Mouse (Mus musculus) megakaryocyte progenitor cell, adult 5-6 weeks (primary cell): ENCODE data around the gene Ptp4a2. TPM values are rescaled to one million over a fixed set of nuclear protein-coding genes. Genes with fewer than 3 reads are reported as not detected.

Experiments used
- ATAC-seq: replicated peaks from 2 replicates; pipeline ENCODE4 v1.8.0; 2016; ENCODE audit warnings: mild to moderate bottlenecking, moderate TSS enrichment, inconsistent platforms; ENCODE audit not compliant: poor library complexity
- total RNA-seq, 2 experiments: library from RNA; stranded (forward) in 1 of 2; stranded (reverse) in 1 of 2; fragments of 157-497, 149-512 nt in 1 of 2; fragments of 200-1000 nt in 1 of 2; gene quantifications; 2 replicates each; pipeline versions ENCODE4 v1.2.3 to v1.2.4; 2015 to 2017

Ptp4a2 gene
- total RNA-seq, 2 experiments from 2014 or later, result 303 to 310 TPM

DNA sequence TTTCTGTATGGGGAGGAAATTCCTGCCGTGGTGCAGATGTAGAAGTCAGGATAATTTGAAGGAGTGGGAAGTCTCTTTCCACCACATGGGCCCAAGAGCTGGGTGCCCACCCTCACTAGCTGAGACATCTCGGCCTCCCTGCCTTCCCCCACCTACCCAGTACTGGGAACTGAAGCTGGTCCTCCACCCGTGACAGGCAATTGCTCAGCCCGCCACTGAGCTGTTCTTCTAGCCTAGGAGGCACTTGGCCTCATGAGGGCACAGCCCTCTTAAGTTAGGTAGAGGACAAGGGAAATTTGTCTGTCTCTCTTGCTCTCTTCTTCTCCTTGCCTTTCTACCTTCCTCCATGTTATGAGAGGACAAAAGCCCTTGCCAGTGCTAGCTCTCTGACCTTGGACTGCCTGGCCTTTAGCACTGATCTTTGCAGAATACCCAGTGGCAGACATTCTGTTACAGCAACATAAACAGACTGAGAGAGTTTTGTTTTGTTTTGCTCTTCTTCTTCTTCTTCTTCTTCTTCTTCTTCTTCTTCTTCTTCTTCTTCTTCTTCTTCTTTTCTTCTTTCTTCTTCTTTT, 68.3 kb downstream of the Ptp4a2 start:
- no peak for ATAC-seq

- no peak for ATAC-seq
Observed at GRCm38 (mm10) chr4:129880615-129881014, 69.6 kb downstream of the Ptp4a2 start.

- ATAC-seq, result no peak
Observed at GRCm38 (mm10) chr4:129881661-129882060, 70.6 kb downstream of the Ptp4a2 start.

DNA sequence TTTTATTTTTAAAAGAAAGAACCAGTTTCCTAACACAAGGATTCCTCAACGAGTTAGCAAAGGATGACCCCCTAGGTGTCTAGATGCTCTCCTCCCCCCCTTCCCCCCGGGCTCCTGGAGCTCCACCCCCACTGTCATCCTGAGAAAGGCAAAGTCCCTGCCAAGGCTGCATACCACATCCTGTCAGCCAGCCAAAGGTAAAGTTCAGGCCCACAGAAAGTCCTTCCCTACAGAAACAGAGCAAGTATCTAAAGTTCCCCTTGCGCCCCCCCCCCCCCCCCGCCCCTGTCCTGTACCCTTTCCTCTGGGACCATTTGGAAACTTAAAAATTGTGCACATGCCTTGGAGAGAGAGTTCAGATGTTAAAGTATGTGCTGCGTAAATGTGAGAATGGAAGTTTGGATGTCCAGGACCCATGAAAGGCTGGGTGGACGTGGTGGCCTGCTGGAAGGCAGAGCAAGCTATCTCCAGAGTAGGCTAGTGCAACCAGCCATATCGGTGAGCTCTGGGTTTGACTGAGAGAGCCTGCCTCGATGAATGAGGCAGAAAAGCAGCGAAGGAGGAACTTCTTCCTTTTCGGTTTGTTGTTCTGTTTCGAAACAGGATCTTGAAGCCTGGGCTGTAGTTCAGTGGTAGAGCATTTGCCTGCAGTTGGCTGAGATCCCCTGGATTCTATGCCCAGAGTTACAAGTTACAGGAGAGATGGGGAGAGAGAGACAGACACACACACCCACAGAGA, 71.7 kb downstream of the Ptp4a2 start:
- ATAC-seq, result peak; percentile 88

GRCm38 (mm10) chr4:129884041-129884930, 73.3 kb downstream of the Ptp4a2 start:
- peak; percentile 40 for ATAC-seq

- no peak for ATAC-seq
Observed at GRCm38 (mm10) chr4:129889661-129890060, 78.6 kb downstream of the Ptp4a2 start.

GRCm38 (mm10) chr4:129890094-129890493, 79.1 kb downstream of the Ptp4a2 start:
- ATAC-seq, result no peak

DNA sequence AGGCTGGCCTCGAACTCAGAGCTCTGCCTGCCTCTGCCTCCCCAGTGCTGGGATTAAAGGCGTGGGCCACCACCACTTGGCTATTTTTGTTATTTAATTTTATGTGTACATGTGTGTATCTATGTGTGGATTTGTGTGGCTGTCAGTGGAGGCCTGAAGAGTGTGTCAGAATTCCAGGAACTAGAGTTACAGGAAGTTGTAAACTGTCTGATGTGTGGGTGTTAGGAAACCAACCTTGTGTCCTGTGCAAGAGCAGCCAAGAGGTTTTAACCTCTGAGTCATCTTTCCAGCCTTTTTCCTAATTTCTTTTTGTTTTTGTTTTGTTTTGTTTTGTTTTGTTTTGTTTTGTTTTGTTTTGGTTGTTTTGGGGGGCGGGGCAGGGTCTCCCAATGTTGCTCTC, 83.8 kb downstream of the Ptp4a2 start:
- ATAC-seq, result peak; percentile 66

- ATAC-seq, result peak; percentile 72
Observed at GRCm38 (mm10) chr4:129898815-129899214, 87.8 kb downstream of the Ptp4a2 start.

Other genes starting within 250 kb of the Ptp4a2 start
- gene Lck, start 237.6 kb upstream of the Ptp4a2 start, total RNA-seq (2015), result 1.2 and 2.7 TPM in 2 replicates
- 3.5 and 4.4 TPM in 2 replicates for gene Lck, start 237.6 kb upstream of the Ptp4a2 start, total RNA-seq (2017)
- not detected in 2 replicates for gene Fam167b, start 232.7 kb upstream of the Ptp4a2 start, total RNA-seq (2015)
- gene Fam167b, start 232.7 kb upstream of the Ptp4a2 start, total RNA-seq (2017), result not detected in 2 replicates
- gene Eif3i, start 210.6 kb upstream of the Ptp4a2 start, total RNA-seq (2015), result 405 and 434 TPM in 2 replicates
- 298 and 336 TPM in 2 replicates for gene Eif3i, start 210.6 kb upstream of the Ptp4a2 start, total RNA-seq (2017)
- gene Tmem234, start 210.6 kb upstream of the Ptp4a2 start, total RNA-seq (2015), result 97.2 and 104 TPM in 2 replicates
- gene Tmem234, start 210.6 kb upstream of the Ptp4a2 start, total RNA-seq (2017), result 100 and 123 TPM in 2 replicates
- 1.3 TPM in 1 of 2 replicates, not detected in the other for gene Dcdc2b, start 197.0 kb upstream of the Ptp4a2 start, total RNA-seq (2015)
- gene Dcdc2b, start 197.0 kb upstream of the Ptp4a2 start, total RNA-seq (2017), result 0.81 TPM in 1 of 2 replicates, not detected in the other
- gene Iqcc, start 192.1 kb upstream of the Ptp4a2 start, total RNA-seq (2015), result 11.3 and 17.5 TPM in 2 replicates
- gene Iqcc, start 192.1 kb upstream of the Ptp4a2 start, total RNA-seq (2017), result 16.8 and 17.9 TPM in 2 replicates
- 43.6 and 55.5 TPM in 2 replicates for gene Ccdc28b, start 187.3 kb upstream of the Ptp4a2 start, total RNA-seq (2015)
- 53.6 and 57.7 TPM in 2 replicates for gene Ccdc28b, start 187.3 kb upstream of the Ptp4a2 start, total RNA-seq (2017)
- 29.9 and 34.6 TPM in 2 replicates for gene Txlna, start 170.2 kb upstream of the Ptp4a2 start, total RNA-seq (2015)
- 115 and 143 TPM in 2 replicates for gene Txlna, start 170.2 kb upstream of the Ptp4a2 start, total RNA-seq (2017)
- gene Kpna6, start 138.5 kb upstream of the Ptp4a2 start, total RNA-seq (2015), result 23.4 and 30.0 TPM in 2 replicates
- gene Kpna6, start 138.5 kb upstream of the Ptp4a2 start, total RNA-seq (2017), result 20.4 and 20.9 TPM in 2 replicates
- 23.5 and 26.4 TPM in 2 replicates for gene Tmem39b, start 114.4 kb upstream of the Ptp4a2 start, total RNA-seq (2015)
- gene Tmem39b, start 114.4 kb upstream of the Ptp4a2 start, total RNA-seq (2017), result 3.0 and 7.3 TPM in 2 replicates
- gene Khdrbs1, start 68.9 kb upstream of the Ptp4a2 start, total RNA-seq (2015), result 104 and 118 TPM in 2 replicates
- 87.7 and 97.3 TPM in 2 replicates for gene Khdrbs1, start 68.9 kb upstream of the Ptp4a2 start, total RNA-seq (2017)
- gene Spocd1, start 118.0 kb downstream of the Ptp4a2 start, total RNA-seq (2015), result 0.05 and 0.49 TPM in 2 replicates
- 0.04 and 0.81 TPM in 2 replicates for gene Spocd1, start 118.0 kb downstream of the Ptp4a2 start, total RNA-seq (2017)
- not detected in 2 replicates for gene Adgrb2, start 173.7 kb downstream of the Ptp4a2 start, total RNA-seq (2015)
- 0.41 TPM in 1 of 2 replicates, not detected in the other for gene Adgrb2, start 173.7 kb downstream of the Ptp4a2 start, total RNA-seq (2017)
- gene Col16a1, start 236.6 kb downstream of the Ptp4a2 start, total RNA-seq (2015), result 0.24 and 1.1 TPM in 2 replicates
- gene Col16a1, start 236.6 kb downstream of the Ptp4a2 start, total RNA-seq (2017), result 0.17 and 0.84 TPM in 2 replicates